Mouse (Mus musculus): ENCODE results near the gene Fam172a. TPM values are rescaled to one million over a fixed set of nuclear protein-coding genes. Genes with fewer than 3 reads are reported as not detected.

Gene Fam172a
- polyA plus RNA-seq, 1 experiment from 2014 or later = 22.8 TPM

DNA sequence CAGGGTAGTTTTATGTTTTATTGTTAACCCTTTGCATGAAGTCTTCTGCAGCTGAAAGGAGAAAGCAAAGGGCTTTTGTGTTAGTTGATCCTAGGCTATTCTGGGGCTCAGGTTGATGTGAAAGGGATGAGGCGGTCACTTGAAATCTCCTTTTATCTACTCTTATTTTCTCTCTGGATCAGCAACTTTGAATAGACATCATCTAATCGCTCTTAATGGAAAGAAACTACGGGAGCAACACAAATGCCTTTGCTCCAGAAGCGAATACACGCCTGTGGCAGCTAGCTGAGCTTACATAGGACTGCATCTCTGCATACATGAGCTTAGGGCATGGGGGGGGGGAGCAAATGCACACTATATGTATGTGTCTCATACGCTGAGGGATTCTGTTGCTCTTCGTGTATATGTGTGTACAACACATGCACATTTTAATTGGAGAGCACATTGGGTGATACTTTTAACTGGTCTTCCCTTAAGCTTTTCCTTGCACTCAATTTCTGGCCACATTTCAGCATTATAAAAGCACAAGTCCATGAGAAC, 505.1 kb downstream of the Fam172a start:
- H3K4me1 ChIP-seq (replicated peaks; ENCODE audit: control insufficient read depth, insufficient read depth, low read length) = no peaks in the 10 kb centered on the region
- WGBS = 37% methylated on average over 7 of the region's 7 CpGs
- no peak overlapping the region for H3K9ac ChIP-seq (ENCODE audit: low read depth, low read length)

DNA sequence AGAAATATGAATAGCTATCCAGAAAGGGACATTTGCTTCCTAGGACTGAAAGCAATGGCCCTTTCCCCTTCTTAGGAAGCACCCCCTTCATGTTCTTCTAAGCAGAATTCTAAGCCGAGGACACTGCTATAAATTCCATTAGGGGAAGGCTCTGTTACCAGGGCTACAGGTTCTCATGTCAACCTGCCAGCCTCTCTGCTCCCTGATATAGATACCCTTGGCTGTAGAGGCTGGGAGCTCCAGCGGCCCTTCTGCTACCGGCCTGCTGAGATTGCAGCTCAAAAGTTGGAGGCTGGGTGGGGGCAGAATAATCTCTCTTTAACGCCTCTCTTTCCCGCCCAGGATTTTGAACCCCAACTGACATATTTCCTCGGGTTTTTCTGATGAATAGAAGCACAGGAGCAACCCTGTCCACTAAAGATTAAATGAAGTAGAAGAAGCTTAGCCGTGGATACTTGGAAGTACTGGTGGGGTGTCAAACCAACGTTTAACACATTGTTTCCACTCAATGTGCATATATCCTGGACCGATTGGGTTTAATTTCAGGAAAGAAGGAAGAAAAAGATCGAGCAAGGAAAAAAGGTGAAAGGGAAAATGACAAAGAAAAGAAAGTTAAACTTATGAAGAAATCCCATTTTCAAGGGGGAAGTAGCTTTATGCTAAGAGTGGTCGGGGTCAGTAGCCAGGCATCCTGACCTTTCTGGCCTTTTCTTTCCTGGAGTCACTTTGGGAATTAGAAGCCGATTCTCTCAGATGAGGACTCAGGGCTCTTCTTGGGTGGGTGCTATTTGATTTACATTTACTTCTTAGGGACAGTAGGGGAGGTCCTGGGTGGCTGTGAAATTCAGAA, 506.2 kb downstream of the Fam172a start:
- DNase-seq (ENCODE audit: low spot score) (no peak), ATAC-seq (replicated peaks; ENCODE audit: low FRiP score) (no peak)
- Histone ChIP-seq H3K9ac (ENCODE audit: low read depth, low read length) (no peak overlapping the region), H3K27ac (ENCODE audit: low read depth, low read length) (no peak overlapping the region), H3K27me3 (replicated peaks; ENCODE audit: control insufficient read depth, insufficient read depth, low read length) (peaks cover 89% of the 10 kb centered on the region), H3K36me3 (ENCODE audit: control insufficient read depth, insufficient read depth, low read length) (no peaks in the 10 kb centered on the region), H3K4me1 (replicated peaks; ENCODE audit: control insufficient read depth, insufficient read depth, low read length) (no peaks in the 10 kb centered on the region), H3K9me3 (ENCODE audit: control insufficient read depth, low read length) (no peaks in the 10 kb centered on the region), H3K4me2 (no peak overlapping the region), H3K4me3 (ENCODE audit: low read depth, low read length) (no peak overlapping the region)
- 12% methylated on average over 12 of the region's 12 CpGs for WGBS

More for the DNA sequence above, 505.1 kb downstream of the Fam172a start:
- H3K27ac ChIP-seq (ENCODE audit: low read depth, low read length) = no peak overlapping the region
- peaks cover 89% of the 10 kb centered on the region for H3K27me3 ChIP-seq (replicated peaks; ENCODE audit: control insufficient read depth, insufficient read depth, low read length)
- DNase-seq (ENCODE audit: low spot score) = no peak
- no peak overlapping the region for H3K4me3 ChIP-seq (ENCODE audit: low read depth, low read length)
- ATAC-seq (replicated peaks; ENCODE audit: low FRiP score) = no peak
- no peak overlapping the region for H3K4me2 ChIP-seq
- H3K36me3 ChIP-seq (ENCODE audit: control insufficient read depth, insufficient read depth, low read length) = no peaks in the 10 kb centered on the region
- H3K9me3 ChIP-seq (ENCODE audit: control insufficient read depth, low read length) = no peaks in the 10 kb centered on the region

DNA sequence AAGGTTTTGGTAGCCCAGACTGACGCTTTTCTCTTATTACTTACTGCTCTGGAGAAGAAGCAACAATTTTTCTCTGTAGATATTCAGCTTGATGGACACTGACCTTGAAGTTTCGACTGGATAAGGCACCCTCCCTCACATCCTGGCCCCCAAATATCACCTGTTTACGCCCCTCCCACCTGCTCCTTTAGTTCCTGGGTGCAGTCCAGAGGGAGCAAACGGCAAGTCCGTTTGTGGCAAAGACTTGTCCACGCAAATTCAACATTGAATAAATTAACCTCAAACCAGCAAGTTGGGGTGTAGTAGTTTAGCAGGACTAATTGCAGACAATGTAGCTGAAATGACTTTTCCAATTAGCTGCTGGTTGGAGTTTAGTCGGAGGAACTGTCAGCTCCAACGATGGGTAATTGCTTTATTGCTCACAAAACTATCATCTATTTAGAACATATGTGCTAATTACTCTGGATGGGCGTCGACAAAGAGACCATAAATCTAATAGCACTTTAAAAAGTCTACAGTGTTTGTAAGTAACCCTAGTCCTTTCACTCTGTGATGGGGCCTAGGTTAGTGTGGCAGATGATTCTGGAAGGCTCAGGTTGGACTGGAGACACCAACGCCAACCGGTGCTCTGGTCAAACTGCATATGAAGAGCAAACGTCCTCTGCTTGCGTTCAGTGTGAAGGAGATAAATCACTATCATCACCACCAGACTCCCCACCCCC, 507.0 kb downstream of the Fam172a start:
- no peak overlapping the region for H3K27ac ChIP-seq (ENCODE audit: low read depth, low read length)
- no peaks in the 10 kb centered on the region for H3K36me3 ChIP-seq (ENCODE audit: control insufficient read depth, insufficient read depth, low read length)
- H3K4me1 ChIP-seq (replicated peaks; ENCODE audit: control insufficient read depth, insufficient read depth, low read length) = no peaks in the 10 kb centered on the region
- H3K27me3 ChIP-seq (replicated peaks; ENCODE audit: control insufficient read depth, insufficient read depth, low read length) = peaks cover 89% of the 10 kb centered on the region
- 10% methylated on average over 14 of the region's 14 CpGs for WGBS
- no peak overlapping the region for H3K4me3 ChIP-seq (ENCODE audit: low read depth, low read length)
- no peak for ATAC-seq (replicated peaks; ENCODE audit: low FRiP score)
- no peaks in the 10 kb centered on the region for H3K9me3 ChIP-seq (ENCODE audit: control insufficient read depth, low read length)
- DNase-seq (ENCODE audit: low spot score) = no peak
- no peak overlapping the region for H3K4me2 ChIP-seq
- H3K9ac ChIP-seq (ENCODE audit: low read depth, low read length) = no peak overlapping the region

DNA sequence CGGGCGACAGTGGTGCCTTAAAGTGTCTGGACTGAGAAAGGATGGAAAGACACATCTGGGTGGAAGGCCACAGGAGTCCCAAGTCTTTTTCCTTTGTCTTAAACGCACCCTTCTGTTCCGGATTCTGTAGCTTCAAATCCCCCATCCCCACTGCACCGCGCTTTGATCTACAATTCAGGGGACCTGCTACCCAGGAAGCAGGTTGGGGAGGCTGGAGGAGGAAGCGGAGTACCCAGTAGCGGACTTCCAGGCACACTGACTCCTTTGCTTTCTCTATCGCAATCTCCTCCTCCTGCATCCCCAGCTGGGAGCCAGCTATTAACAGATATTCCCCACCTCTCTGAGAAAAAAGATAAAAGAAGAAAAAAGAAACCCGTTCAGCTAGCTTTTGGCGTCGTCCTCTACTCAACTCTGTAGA, 507.8 kb downstream of the Fam172a start:
- 2% methylated on average over 12 of the region's 12 CpGs for WGBS
- DNase-seq (ENCODE audit: low spot score) (no peak), ATAC-seq (replicated peaks; ENCODE audit: low FRiP score) (no peak)
- Histone ChIP-seq H3K4me2 (peak overlapping the region; percentile 59), H3K9ac (ENCODE audit: low read depth, low read length) (no peak overlapping the region), H3K27ac (ENCODE audit: low read depth, low read length) (no peak overlapping the region), H3K27me3 (replicated peaks; ENCODE audit: control insufficient read depth, insufficient read depth, low read length) (peaks cover 81% of the 10 kb centered on the region), H3K4me3 (ENCODE audit: low read depth, low read length) (peak overlapping the region; percentile 33), H3K4me1 (replicated peaks; ENCODE audit: control insufficient read depth, insufficient read depth, low read length) (no peaks in the 10 kb centered on the region), H3K9me3 (ENCODE audit: control insufficient read depth, low read length) (no peaks in the 10 kb centered on the region), H3K36me3 (ENCODE audit: control insufficient read depth, insufficient read depth, low read length) (no peaks in the 10 kb centered on the region)

DNA sequence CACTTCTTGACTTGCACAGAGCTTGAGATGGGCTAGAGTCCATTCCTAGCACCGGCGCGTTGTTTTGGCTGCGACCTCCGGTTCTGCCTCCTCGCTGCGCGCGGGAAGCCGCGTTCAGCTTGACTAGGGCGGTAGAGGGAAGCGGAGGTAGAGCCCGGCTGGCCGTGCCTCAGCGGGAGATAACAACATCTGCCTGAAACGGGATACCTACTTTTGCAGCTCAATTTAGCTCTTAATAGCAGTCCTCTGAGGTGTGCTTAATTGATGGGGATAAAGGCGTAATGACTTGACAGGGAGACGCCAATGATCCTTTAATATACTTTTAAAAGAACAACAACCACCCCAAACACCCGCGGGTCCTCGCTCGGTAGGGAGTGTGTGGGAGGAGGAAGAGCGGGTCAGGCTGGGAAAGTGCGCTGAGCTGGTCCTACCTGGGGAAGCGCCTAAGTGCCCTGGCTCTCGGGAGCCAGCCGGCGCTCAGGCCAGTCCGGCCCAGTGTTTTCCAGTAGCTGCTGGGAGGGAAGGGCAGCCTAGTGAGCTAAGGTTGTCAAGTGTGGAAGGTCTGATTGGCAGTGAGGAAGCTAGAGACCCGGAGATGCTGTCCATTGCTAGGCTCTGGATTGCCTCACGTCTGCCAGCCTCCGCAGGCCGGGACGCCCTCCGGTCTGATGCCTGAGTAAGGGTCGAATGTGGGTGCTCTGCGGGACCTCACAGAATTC, 508.4 kb downstream of the Fam172a start:
- Histone ChIP-seq H3K4me1 (replicated peaks; ENCODE audit: control insufficient read depth, insufficient read depth, low read length) (no peaks in the 10 kb centered on the region), H3K36me3 (ENCODE audit: control insufficient read depth, insufficient read depth, low read length) (no peaks in the 10 kb centered on the region), H3K9me3 (ENCODE audit: control insufficient read depth, low read length) (no peaks in the 10 kb centered on the region), H3K4me3 (ENCODE audit: low read depth, low read length) (peak overlapping the region; percentile 33), H3K27me3 (replicated peaks; ENCODE audit: control insufficient read depth, insufficient read depth, low read length) (peaks cover 79% of the 10 kb centered on the region), H3K4me2 (peak overlapping the region; percentile 59), H3K27ac (ENCODE audit: low read depth, low read length) (no peak overlapping the region), H3K9ac (ENCODE audit: low read depth, low read length) (no peak overlapping the region)
- no peak for DNase-seq (ENCODE audit: low spot score)
- 0 out of 2 replicates have a peak, but pooled peaks have one; percentile 34 for ATAC-seq (replicated peaks; ENCODE audit: low FRiP score)
- WGBS = 2% methylated on average over 38 of the region's 38 CpGs

DNA sequence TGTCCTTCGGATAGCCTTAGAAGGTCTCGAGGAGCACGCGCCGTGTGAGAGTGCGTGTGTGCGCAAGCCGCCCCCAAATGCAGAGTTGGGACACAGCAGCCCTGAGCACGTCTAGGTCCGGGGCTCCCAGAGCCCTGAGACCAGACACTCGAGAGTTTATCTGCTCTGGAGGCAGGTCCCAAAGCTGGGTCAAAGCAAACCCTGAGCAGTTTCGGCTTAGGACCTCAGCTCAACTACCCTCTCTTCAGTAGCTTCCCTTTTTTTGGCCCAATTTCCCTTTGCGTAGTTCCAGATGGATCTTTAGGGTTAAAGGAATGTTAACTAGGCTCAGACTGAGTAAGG, 508.9 kb downstream of the Fam172a start:
- 8% methylated on average over 13 of the region's 13 CpGs for WGBS
- peak overlapping the region; percentile 33; the same call in 1 of the 2 replicates for H3K4me3 ChIP-seq (ENCODE audit: low read depth, low read length)
- no peak; the same call in 1 of the 2 replicates for ATAC-seq (replicated peaks; ENCODE audit: low FRiP score)

DNA sequence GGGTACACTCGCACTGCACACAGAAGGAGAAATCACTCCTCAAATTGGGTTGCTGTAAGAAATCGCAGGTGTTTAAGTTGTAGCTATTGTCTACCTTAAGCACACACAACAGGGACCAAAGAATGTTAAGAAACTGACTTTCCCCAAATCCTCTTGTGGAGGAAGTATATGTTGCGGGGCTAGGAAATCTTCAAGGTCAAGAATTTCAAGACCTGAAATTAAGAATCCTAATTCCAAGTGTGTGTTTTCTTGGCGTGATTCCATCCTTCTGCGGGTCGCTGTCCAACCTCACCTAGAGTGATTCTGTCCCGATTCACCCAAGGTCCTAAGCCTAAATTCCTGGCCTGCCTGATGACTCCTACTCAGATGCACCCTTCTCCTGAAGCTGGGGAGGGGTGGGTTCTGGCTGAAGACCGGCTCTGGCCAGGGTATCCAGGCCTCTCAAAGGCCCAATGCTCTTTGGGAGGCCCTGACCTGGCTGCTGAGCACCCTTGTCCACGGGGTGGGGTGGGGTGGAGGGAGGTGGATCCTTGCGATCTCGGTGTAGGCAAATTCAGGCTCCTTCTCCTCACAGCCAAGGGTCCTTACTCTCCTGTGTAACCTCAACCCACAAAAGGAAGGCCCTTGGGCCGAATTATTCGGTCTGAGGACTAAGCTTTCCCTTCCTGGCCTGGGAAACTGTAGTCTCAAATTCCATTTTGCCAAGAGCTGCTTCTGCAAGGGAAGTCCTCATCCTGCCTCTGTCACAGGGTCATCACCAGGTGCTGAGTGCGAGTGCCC, 509.6 kb downstream of the Fam172a start:
- no peaks in the 10 kb centered on the region for H3K36me3 ChIP-seq (ENCODE audit: control insufficient read depth, insufficient read depth, low read length)
- H3K9ac ChIP-seq (ENCODE audit: low read depth, low read length) = no peak overlapping the region
- peaks cover 69% of the 10 kb centered on the region for H3K27me3 ChIP-seq (replicated peaks; ENCODE audit: control insufficient read depth, insufficient read depth, low read length)
- no peak for ATAC-seq (replicated peaks; ENCODE audit: low FRiP score)
- H3K4me1 ChIP-seq (replicated peaks; ENCODE audit: control insufficient read depth, insufficient read depth, low read length) = no peaks in the 10 kb centered on the region
- no peak overlapping the region for H3K4me3 ChIP-seq (ENCODE audit: low read depth, low read length)
- no peaks in the 10 kb centered on the region for H3K9me3 ChIP-seq (ENCODE audit: control insufficient read depth, low read length)
- H3K4me2 ChIP-seq = no peak overlapping the region
- 18% methylated on average over 14 of the region's 14 CpGs for WGBS
- DNase-seq (ENCODE audit: low spot score) = no peak
- H3K27ac ChIP-seq (ENCODE audit: low read depth, low read length) = no peak overlapping the region

More for the DNA sequence above, 508.9 kb downstream of the Fam172a start:
- peak overlapping the region; percentile 59 for H3K4me2 ChIP-seq
- DNase-seq (ENCODE audit: low spot score) = no peak
- H3K9me3 ChIP-seq (ENCODE audit: control insufficient read depth, low read length) = no peaks in the 10 kb centered on the region
- no peak overlapping the region for H3K9ac ChIP-seq (ENCODE audit: low read depth, low read length)
- H3K36me3 ChIP-seq (ENCODE audit: control insufficient read depth, insufficient read depth, low read length) = no peaks in the 10 kb centered on the region
- no peak overlapping the region for H3K27ac ChIP-seq (ENCODE audit: low read depth, low read length)
- H3K4me1 ChIP-seq (replicated peaks; ENCODE audit: control insufficient read depth, insufficient read depth, low read length) = no peaks in the 10 kb centered on the region
- H3K27me3 ChIP-seq (replicated peaks; ENCODE audit: control insufficient read depth, insufficient read depth, low read length) = peaks cover 73% of the 10 kb centered on the region

DNA sequence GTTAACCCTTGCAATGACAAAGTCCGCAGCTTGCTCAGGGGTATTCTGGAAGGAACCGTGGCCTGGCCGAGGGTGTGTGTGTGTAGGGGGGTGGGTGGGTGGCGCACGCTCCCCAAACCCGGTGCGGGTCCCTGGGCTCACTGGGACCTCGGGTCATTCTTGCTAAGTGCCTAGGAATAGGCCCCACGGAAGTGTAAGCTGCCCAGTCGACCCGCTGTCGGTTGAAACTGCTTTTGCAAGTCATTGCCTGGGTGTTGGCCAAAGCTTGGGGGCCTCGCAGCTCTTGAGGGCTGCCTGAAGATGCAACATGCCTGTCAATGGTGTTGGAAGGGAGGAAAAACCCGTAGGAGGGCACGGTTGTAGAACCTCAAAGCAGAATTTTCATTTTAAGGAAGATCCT, 510.3 kb downstream of the Fam172a start:
- 24% methylated on average over 15 of the region's 15 CpGs for WGBS
- Histone ChIP-seq H3K4me1 (replicated peaks; ENCODE audit: control insufficient read depth, insufficient read depth, low read length) (no peaks in the 10 kb centered on the region), H3K4me3 (ENCODE audit: low read depth, low read length) (no peak overlapping the region), H3K27me3 (replicated peaks; ENCODE audit: control insufficient read depth, insufficient read depth, low read length) (peaks cover 65% of the 10 kb centered on the region), H3K27ac (ENCODE audit: low read depth, low read length) (no peak overlapping the region), H3K9me3 (ENCODE audit: control insufficient read depth, low read length) (no peaks in the 10 kb centered on the region), H3K36me3 (ENCODE audit: control insufficient read depth, insufficient read depth, low read length) (no peaks in the 10 kb centered on the region), H3K4me2 (no peak overlapping the region), H3K9ac (ENCODE audit: low read depth, low read length) (no peak overlapping the region)
- no peak for ATAC-seq (replicated peaks; ENCODE audit: low FRiP score)
- DNase-seq (ENCODE audit: low spot score) = no peak
